19 mouse cellular contexts compared by ENCODE assay signal in genomic region chr15:11965201-11965845, GRCm38 (mm10). TPM values are rescaled to one million over a fixed set of nuclear protein-coding genes. Genes with fewer than 3 reads are reported as not detected.
"Had no signal": no experiment of that assay in that cellular context is flagged by ENCODE, and none has a peak within 500 bp of the region (broad histone marks: within the 10 kb centered on the region; RNA-seq: fewer than 3 reads in every experiment).

No protein-coding gene starts in this region.

- H3K4me3 ChIP-seq: liver, embryonic 13.5 days; midbrain, embryonic 15.5 days; myocyte; neural tube, embryonic 13.5 days had no signal

- H3K27me3 ChIP-seq: liver, embryonic 13.5 days; midbrain, embryonic 15.5 days; neural tube, embryonic 13.5 days had no signal

- H3K4me1 ChIP-seq: liver, embryonic 13.5 days; midbrain, embryonic 15.5 days; neural tube, embryonic 13.5 days had no signal

- H3K27ac ChIP-seq: liver, embryonic 13.5 days; midbrain, embryonic 15.5 days; neural tube, embryonic 13.5 days; stomach, postnatal 0 days had no signal

- H3K9me3 ChIP-seq: liver, embryonic 13.5 days; midbrain, embryonic 15.5 days; neural tube, embryonic 13.5 days had no signal

- H3K4me2 ChIP-seq: liver, embryonic 13.5 days; midbrain, embryonic 11.5 days; midbrain, embryonic 15.5 days; neural tube, embryonic 13.5 days had no signal

- H3K9ac ChIP-seq: liver, embryonic 13.5 days; midbrain, embryonic 15.5 days; neural tube, embryonic 13.5 days had no signal

- H3K36me3 ChIP-seq: liver, embryonic 13.5 days; midbrain, embryonic 15.5 days; neural tube, embryonic 13.5 days had no signal

- DNase-seq: kidney, adult 9 months; kidney, postnatal 14 days; kidney, postnatal 4 days; liver, embryonic 13.5 days; lung, adult 2 months; lung, postnatal 14 days; lung, postnatal 4 days; right cerebral cortex, adult 18-20 months; right cerebral cortex, postnatal 14 days; right cerebral cortex, postnatal 4 days; thymus, postnatal 25 days had no signal

RNA-seq across cellular contexts. Expression of gene Npr3, which starts 58.2 kb away (rescaled TPM):
- total RNA-seq: megakaryocyte progenitor cell, adult 5-6 weeks; megakaryocyte-erythroid progenitor cell, adult 5-6 weeks; monocyte, adult 5-6 weeks had no signal
